Mouse (Mus musculus) liver, embryonic 12.5 days (tissue): Measurements from ENCODE around the gene Rab43. TPM values are rescaled to one million over a fixed set of nuclear protein-coding genes. Genes with fewer than 3 reads are reported as not detected.

Source experiments
- ATAC-seq: fragments of 200-750 bp; cut with Nextera tagmentation; 2 replicates; pipeline ENCODE4 v1.8.0; 2017; ENCODE audit warnings: moderate number of reproducible peaks, mild to moderate bottlenecking, moderate library complexity
- H3K27ac ChIP-seq: fragments of 300-500 bp; sonication (generic); 2 replicates; pipeline ENCODE4 v1.5.1; 2016; ENCODE audit warnings: mild to moderate bottlenecking
- H3K27me3 ChIP-seq: fragments of 300-500 bp; sonication (generic); replicated peaks from 2 replicates; pipeline ENCODE4 v1.6.1; 2016; ENCODE audit warnings: mild to moderate bottlenecking, moderate library complexity
- H3K36me3 ChIP-seq: fragments of 300-500 bp; sonication (generic); 2 replicates; pipeline ENCODE4 v1.6.1; 2016; ENCODE audit warnings: mild to moderate bottlenecking, moderate library complexity
- H3K4me1 ChIP-seq: fragments of 300-500 bp; sonication (generic); 2 replicates; pipeline ENCODE4 v1.6.1; 2016
- H3K4me2 ChIP-seq: fragments of 300-500 bp; sonication (generic); 2 replicates; pipeline ENCODE4 v1.6.1; 2016; ENCODE audit warnings: mild to moderate bottlenecking, moderate library complexity
- H3K4me3 ChIP-seq: fragments of 300-500 bp; sonication (generic); 2 replicates; pipeline ENCODE4 v1.5.1; 2016; ENCODE audit warnings: mild to moderate bottlenecking, moderate library complexity
- H3K9ac ChIP-seq: fragments of 300-500 bp; sonication (generic); 2 replicates; pipeline ENCODE4 v1.6.1; 2016; ENCODE audit warnings: mild to moderate bottlenecking, moderate library complexity
- H3K9me3 ChIP-seq: fragments of 300-500 bp; sonication (generic); replicated peaks from 2 replicates; pipeline ENCODE4 v1.6.1; 2016; ENCODE audit warnings: mild to moderate bottlenecking, moderate library complexity
- WGBS: fragments of 180-500 bp; shearing (Covaris S2); methylation state at CpG from one replicate; pipeline ENCODE4 v1.1.7; 2016; ENCODE audit not compliant: insufficient replicate concordance; 5-methylcytosine and 5-hydroxymethylcytosine counted together
- polyA plus RNA-seq: library from polyadenylated mRNA; unstranded; fragments of >200 nt; fragmentation: Nextera tagmentation; extraction: Ambion mirVana; gene quantifications from 2 replicates; pipeline ENCODE4 v1.2.1, GENCODE M21; 2016

The Rab43 gene
- polyA plus RNA-seq, 1 experiment from 2014 or later, result 28.6 TPM

GRCm38 (mm10) chr6:87762161-87762560 lies 49.8 kb downstream of the Rab43 start:
- H3K36me3 ChIP-seq, result no peaks in the 10 kb centered on the region
- no peaks in the 10 kb centered on the region; the same call in 1 of the 2 replicates for H3K9me3 ChIP-seq
- H3K9ac ChIP-seq, result 0 out of 2 replicates have a peak overlapping the region, but pooled peaks have one; percentile 59
- H3K27me3 ChIP-seq, result no peaks in the 10 kb centered on the region; the same call in 1 of the 2 replicates
- 85% methylated on average over 5 of the region's 5 CpGs for WGBS
- ATAC-seq, result no peak
- peaks cover 47% of the 10 kb centered on the region for H3K4me1 ChIP-seq
- no peak overlapping the region for H3K4me2 ChIP-seq
- H3K4me3 ChIP-seq, result no peak overlapping the region
- peak overlapping the region; percentile 89 for H3K27ac ChIP-seq

- no peak for ATAC-seq
- no peaks in the 10 kb centered on the region for H3K36me3 ChIP-seq
- no peaks in the 10 kb centered on the region; the same call in 1 of the 2 replicates for H3K9me3 ChIP-seq
- no peaks in the 10 kb centered on the region; the same call in 1 of the 2 replicates for H3K27me3 ChIP-seq
- no peak overlapping the region for H3K4me3 ChIP-seq
- 0 out of 2 replicates have a peak overlapping the region, but pooled peaks have one; percentile 11 for H3K4me2 ChIP-seq
- H3K9ac ChIP-seq, result no peak overlapping the region; the same call in 1 of the 2 replicates
- peaks cover 48% of the 10 kb centered on the region for H3K4me1 ChIP-seq
- H3K27ac ChIP-seq, result peak overlapping the region; percentile 56; the same call in 1 of the 2 replicates
- 67% methylated on average over 3 of the region's 3 CpGs for WGBS
These were observed 52.1 kb downstream of the Rab43 start for GRCm38 (mm10) chr6:87759850-87760249.

GRCm38 (mm10) chr6:87759404-87759803 lies 52.6 kb downstream of the Rab43 start:
- no peaks in the 10 kb centered on the region; the same call in 1 of the 2 replicates for H3K9me3 ChIP-seq
- no peaks in the 10 kb centered on the region for H3K36me3 ChIP-seq
- peaks cover 51% of the 10 kb centered on the region for H3K4me1 ChIP-seq
- 0 out of 2 replicates have a peak overlapping the region, but pooled peaks have one; percentile 11 for H3K4me2 ChIP-seq
- WGBS, result 60% methylated on average over 3 of the region's 3 CpGs
- no peaks in the 10 kb centered on the region; the same call in 1 of the 2 replicates for H3K27me3 ChIP-seq
- ATAC-seq, result no peak
- 0 out of 2 replicates have a peak overlapping the region, but pooled peaks have one; percentile 56 for H3K27ac ChIP-seq
- no peak overlapping the region for H3K4me3 ChIP-seq
- H3K9ac ChIP-seq, result no peak overlapping the region

GRCm38 (mm10) chr6:87756896-87757295 lies 55.1 kb downstream of the Rab43 start:
- 84% methylated on average over 8 of the region's 8 CpGs for WGBS
- Histone ChIP-seq H3K36me3 (no peaks in the 10 kb centered on the region), H3K27ac (no peak overlapping the region), H3K4me3 (no peak overlapping the region), H3K9me3 (no peaks in the 10 kb centered on the region), H3K27me3 (peaks cover 7% of the 10 kb centered on the region), H3K9ac (no peak overlapping the region), H3K4me2 (no peak overlapping the region), H3K4me1 (peaks cover 32% of the 10 kb centered on the region)
- no peak for ATAC-seq

- Histone ChIP-seq H3K27ac (no peak overlapping the region), H3K36me3 (no peaks in the 10 kb centered on the region), H3K27me3 (peaks cover 17% of the 10 kb centered on the region), H3K4me2 (no peak overlapping the region), H3K9ac (no peak overlapping the region), H3K9me3 (no peaks in the 10 kb centered on the region), H3K4me3 (no peak overlapping the region), H3K4me1 (peaks cover 26% of the 10 kb centered on the region)
- ATAC-seq, result no peak
- 87% methylated on average over 4 of the region's 4 CpGs for WGBS
These were observed 56.8 kb downstream of the Rab43 start for GRCm38 (mm10) chr6:87755196-87755595.

- Histone ChIP-seq H3K4me1 (peaks cover 48% of the 10 kb centered on the region), H3K4me3 (no peak overlapping the region), H3K4me2 (no peak overlapping the region), H3K36me3 (no peaks in the 10 kb centered on the region), H3K9ac (no peak overlapping the region), H3K9me3 (no peaks in the 10 kb centered on the region), H3K27me3 (peaks cover 19% of the 10 kb centered on the region), H3K27ac (no peak overlapping the region)
- ATAC-seq, result no peak
- 75% methylated on average over 6 of the region's 6 CpGs for WGBS
These were observed 60.4 kb downstream of the Rab43 start for GRCm38 (mm10) chr6:87751574-87751973.

- Histone ChIP-seq H3K36me3 (no peaks in the 10 kb centered on the region), H3K27me3 (peaks cover 19% of the 10 kb centered on the region), H3K27ac (no peak overlapping the region), H3K4me1 (peaks cover 59% of the 10 kb centered on the region), H3K4me2 (no peak overlapping the region), H3K9ac (no peak overlapping the region), H3K4me3 (no peak overlapping the region), H3K9me3 (no peaks in the 10 kb centered on the region)
- ATAC-seq, result no peak
- 58% methylated on average over 8 of the region's 8 CpGs for WGBS
These were observed 61.6 kb downstream of the Rab43 start for GRCm38 (mm10) chr6:87750184-87750910.

- Histone ChIP-seq H3K27me3 (peaks cover 19% of the 10 kb centered on the region), H3K27ac (peak overlapping the region; percentile 76; the same call in 1 of the 2 replicates), H3K36me3 (no peaks in the 10 kb centered on the region), H3K9me3 (no peaks in the 10 kb centered on the region), H3K9ac (no peak overlapping the region), H3K4me3 (no peak overlapping the region), H3K4me1 (peaks cover 62% of the 10 kb centered on the region), H3K4me2 (no peak overlapping the region)
- no peak for ATAC-seq
- 71% methylated on average over 6 of the region's 6 CpGs for WGBS
These were observed 63.4 kb downstream of the Rab43 start for GRCm38 (mm10) chr6:87748531-87748930.

- ATAC-seq, result no peak
- peaks cover 67% of the 10 kb centered on the region for H3K4me1 ChIP-seq
- 67% methylated on average over 2 of the region's 2 CpGs for WGBS
These were observed 63.9 kb downstream of the Rab43 start for GRCm38 (mm10) chr6:87748078-87748477.

GRCm38 (mm10) chr6:87746849-87747248 lies 65.1 kb downstream of the Rab43 start:
- peak overlapping the region; percentile 42; the same call in 1 of the 2 replicates for H3K9ac ChIP-seq

More at GRCm38 (mm10) chr6:87748078-87748477, 63.9 kb downstream of the Rab43 start:
- no peaks in the 10 kb centered on the region for H3K36me3 ChIP-seq
- no peak overlapping the region for H3K4me3 ChIP-seq
- peaks cover 18% of the 10 kb centered on the region for H3K27me3 ChIP-seq
- H3K27ac ChIP-seq, result peak overlapping the region; percentile 76; the same call in 1 of the 2 replicates
- H3K9ac ChIP-seq, result no peak overlapping the region
- H3K9me3 ChIP-seq, result no peaks in the 10 kb centered on the region
- H3K4me2 ChIP-seq, result no peak overlapping the region

GRCm38 (mm10) chr6:87746059-87746458 lies 65.9 kb downstream of the Rab43 start:
- Histone ChIP-seq H3K27me3 (0 out of 2 replicates have a peak, but pooled peaks cover 5% of the 10 kb centered on the region), H3K9me3 (no peaks in the 10 kb centered on the region), H3K4me2 (no peak overlapping the region), H3K27ac (peak overlapping the region; percentile 76; the same call in 1 of the 2 replicates), H3K9ac (peak overlapping the region; percentile 9; the same call in 1 of the 2 replicates), H3K36me3 (no peaks in the 10 kb centered on the region), H3K4me1 (peaks cover 87% of the 10 kb centered on the region), H3K4me3 (no peak overlapping the region)
- 40% methylated on average over 3 of the region's 3 CpGs for WGBS
- no peak for ATAC-seq

More at GRCm38 (mm10) chr6:87746849-87747248, 65.1 kb downstream of the Rab43 start:
- WGBS, result 61% methylated on average over 2 of the region's 2 CpGs
- ATAC-seq, result peak; percentile 81
- H3K4me2 ChIP-seq, result peak overlapping the region; percentile 40
- H3K27ac ChIP-seq, result peak overlapping the region; percentile 76
- no peaks in the 10 kb centered on the region for H3K36me3 ChIP-seq
- H3K4me1 ChIP-seq, result peaks cover 79% of the 10 kb centered on the region
- H3K9me3 ChIP-seq, result no peaks in the 10 kb centered on the region
- H3K27me3 ChIP-seq, result peaks cover 12% of the 10 kb centered on the region; the same call in 1 of the 2 replicates
- H3K4me3 ChIP-seq, result no peak overlapping the region

GRCm38 (mm10) chr6:87745301-87745700 lies 66.7 kb downstream of the Rab43 start:
- 29% methylated on average over 1 of the region's 1 CpGs for WGBS
- peak overlapping the region; percentile 7; the same call in 1 of the 2 replicates for H3K27ac ChIP-seq
- ATAC-seq, result no peak
- H3K4me1 ChIP-seq, result peaks cover 94% of the 10 kb centered on the region
- no peaks in the 10 kb centered on the region for H3K36me3 ChIP-seq
- H3K4me2 ChIP-seq, result no peak overlapping the region
- no peak overlapping the region for H3K9ac ChIP-seq
- 0 out of 2 replicates have a peak, but pooled peaks cover 4% of the 10 kb centered on the region for H3K27me3 ChIP-seq
- no peak overlapping the region for H3K4me3 ChIP-seq
- H3K9me3 ChIP-seq, result no peaks in the 10 kb centered on the region
